Mouse (Mus musculus) urinary bladder, adult 18-20 months (tissue): ENCODE data around the gene Msantd2.

Experiments
- DNase-seq, 2 experiments: peaks; one replicate each; pipeline ENCODE4 v3.0.0; 2022; ENCODE audit warnings: low spot score in 2 of 2, mixed read lengths in 2 of 2

The Msantd2 gene

GRCm38 (mm10) chr9:37504348-37504747 lies 15.2 kb downstream of the Msantd2 start:
- DNase-seq, result no peak

- no peak for DNase-seq
These were observed 16.9 kb downstream of the Msantd2 start for GRCm38 (mm10) chr9:37506023-37506422.

GRCm38 (mm10) chr9:37512097-37512496 lies 23.0 kb downstream of the Msantd2 start:
- no peak for DNase-seq

GRCm38 (mm10) chr9:37514456-37514855 lies 25.3 kb downstream of the Msantd2 start:
- no peak for DNase-seq

GRCm38 (mm10) chr9:37517467-37517866 lies 28.3 kb downstream of the Msantd2 start:
- DNase-seq, result no peak

GRCm38 (mm10) chr9:37518991-37519390 lies 29.9 kb downstream of the Msantd2 start:
- DNase-seq, result no peak

- no peak for DNase-seq
These were observed 30.9 kb downstream of the Msantd2 start for GRCm38 (mm10) chr9:37519995-37520394.

- no peak for DNase-seq
These were observed 36.3 kb downstream of the Msantd2 start for GRCm38 (mm10) chr9:37525461-37525860.

GRCm38 (mm10) chr9:37526443-37527395 lies 37.6 kb downstream of the Msantd2 start:
- DNase-seq, result peak in 1 of 2 experiments; percentile 27

GRCm38 (mm10) chr9:37527396-37528224 lies 38.5 kb downstream of the Msantd2 start, which contains the start of gene Esam:
Esam (plus strand) TSS chr9:37528078.
- DNase-seq, result peak; percentile 60 to 78

- no peak for DNase-seq
These were observed 39.3 kb downstream of the Msantd2 start for GRCm38 (mm10) chr9:37528225-37528970.

- peak in 1 of 2 experiments; percentile 34 for DNase-seq
These were observed 41.1 kb downstream of the Msantd2 start for GRCm38 (mm10) chr9:37530031-37530887.

- peak; percentile 72 to 76 for DNase-seq
These were observed 42.0 kb downstream of the Msantd2 start for GRCm38 (mm10) chr9:37530888-37531705.

- DNase-seq, result no peak
These were observed 47.7 kb downstream of the Msantd2 start for GRCm38 (mm10) chr9:37536851-37537250.

GRCm38 (mm10) chr9:37537658-37538250 lies 48.6 kb downstream of the Msantd2 start:
- no peak for DNase-seq

GRCm38 (mm10) chr9:37539170-37540025 lies 50.3 kb downstream of the Msantd2 start, which contains the start of gene Vsig2:
Vsig2 (plus strand) TSS chr9:37539255.
- DNase-seq, result peak; percentile 40 to 42

GRCm38 (mm10) chr9:37540226-37540625 lies 51.1 kb downstream of the Msantd2 start:
- no peak for DNase-seq
